In the genomic region with DNA sequence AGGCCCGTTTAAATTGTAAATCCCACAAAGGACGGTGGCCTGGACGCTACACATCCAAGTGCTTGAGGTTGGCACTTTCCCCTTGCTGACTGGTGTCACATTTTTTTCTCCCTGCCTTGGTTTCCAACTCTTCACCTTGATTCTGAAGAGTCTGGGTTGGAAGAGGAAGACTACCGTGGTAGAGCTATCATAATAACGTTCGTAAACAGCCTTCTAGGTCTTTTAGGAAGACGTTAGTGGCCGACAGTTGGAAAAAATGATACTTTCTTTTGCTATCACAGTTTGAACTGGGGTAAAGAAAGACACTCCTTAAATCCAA, we compare ENCODE assay signal across 8 mouse cellular contexts. TPM values are rescaled to one million over a fixed set of nuclear protein-coding genes. Genes with fewer than 3 reads are reported as not detected.
DNase-seq lines count a peak whose midpoint lies in the region; ATAC-seq and TF ChIP-seq lines count a peak whose summit lies in the region.

No protein-coding gene starts in this region.

- peak overlapping the region; percentile 82 for H3K9ac ChIP-seq in kidney, postnatal 0 days (ENCODE audit: low read depth, low read length)
- H3K9ac ChIP-seq in embryonic facial prominence, embryonic 14.5 days (ENCODE audit: low read depth, low read length), result peak overlapping the region; percentile 99
- peak overlapping the region; percentile 76 for H3K9ac ChIP-seq in intestine, embryonic 15.5 days
- peak overlapping the region; percentile 85 for H3K9ac ChIP-seq in neural tube, embryonic 13.5 days

- peak overlapping the region; percentile 99 for H3K4me3 ChIP-seq in kidney, postnatal 0 days (replicated peaks; ENCODE audit: low read depth, low read length)
- H3K4me3 ChIP-seq in embryonic facial prominence, embryonic 14.5 days (ENCODE audit: low read depth, low read length), result peak overlapping the region; percentile 100
- H3K4me3 ChIP-seq in intestine, embryonic 15.5 days (replicated peaks), result peak overlapping the region; percentile 92
- H3K4me3 ChIP-seq in neural tube, embryonic 13.5 days, result peak overlapping the region; percentile 100

- H3K27me3 ChIP-seq in kidney, postnatal 0 days (ENCODE audit: insufficient read depth, low read length), result no peaks in the 10 kb centered on the region
- no peaks in the 10 kb centered on the region for H3K27me3 ChIP-seq in embryonic facial prominence, embryonic 14.5 days (replicated peaks; ENCODE audit: control insufficient read depth, insufficient read depth, low read length)
- H3K27me3 ChIP-seq in intestine, embryonic 15.5 days (replicated peaks), result no peaks in the 10 kb centered on the region
- H3K27me3 ChIP-seq in neural tube, embryonic 13.5 days, result no peaks in the 10 kb centered on the region

- no peak for TF ChIP-seq CTCF in kidney, postnatal 0 days (IDR thresholded peaks at IDR 0.05; ENCODE audit: low read depth)

- 0 out of 2 replicates have a peak, but pooled peaks cover 6% of the 10 kb centered on the region for H3K4me1 ChIP-seq in kidney, postnatal 0 days (replicated peaks; ENCODE audit: insufficient read depth, low read length)
- peaks cover 10% of the 10 kb centered on the region for H3K4me1 ChIP-seq in embryonic facial prominence, embryonic 14.5 days (ENCODE audit: control insufficient read depth, insufficient read depth, low read length)
- H3K4me1 ChIP-seq in intestine, embryonic 15.5 days (replicated peaks), result peaks cover 13% of the 10 kb centered on the region
- H3K4me1 ChIP-seq in neural tube, embryonic 13.5 days (replicated peaks), result peaks cover 21% of the 10 kb centered on the region

- H3K4me2 ChIP-seq in kidney, postnatal 0 days (ENCODE audit: low read length), result peak overlapping the region; percentile 94
- H3K4me2 ChIP-seq in embryonic facial prominence, embryonic 14.5 days (ENCODE audit: low read depth, low read length), result peak overlapping the region; percentile 72
- H3K4me2 ChIP-seq in intestine, embryonic 15.5 days (replicated peaks), result peak overlapping the region; percentile 90
- H3K4me2 ChIP-seq in neural tube, embryonic 13.5 days, result peak overlapping the region; percentile 87

- H3K36me3 ChIP-seq in kidney, postnatal 0 days (ENCODE audit: insufficient read depth, low read length), result no peaks in the 10 kb centered on the region
- peaks cover 2% of the 10 kb centered on the region; the same call in 1 of the 2 replicates for H3K36me3 ChIP-seq in embryonic facial prominence, embryonic 14.5 days (ENCODE audit: control insufficient read depth, insufficient read depth, low read length)
- no peaks in the 10 kb centered on the region for H3K36me3 ChIP-seq in intestine, embryonic 15.5 days
- no peaks in the 10 kb centered on the region for H3K36me3 ChIP-seq in neural tube, embryonic 13.5 days

- no peak for ATAC-seq in kidney, postnatal 0 days (replicated peaks; ENCODE audit: low FRiP score, low read depth)
- ATAC-seq in embryonic facial prominence, embryonic 14.5 days (ENCODE audit: low read depth), result no peak
- ATAC-seq in intestine, embryonic 15.5 days, result no peak
- no peak for ATAC-seq in neural tube, embryonic 13.5 days (ENCODE audit: low read depth)

- no peaks in the 10 kb centered on the region for H3K9me3 ChIP-seq in kidney, postnatal 0 days (replicated peaks; ENCODE audit: low read length)
- H3K9me3 ChIP-seq in embryonic facial prominence, embryonic 14.5 days (ENCODE audit: control insufficient read depth, low read length), result no peaks in the 10 kb centered on the region
- no peaks in the 10 kb centered on the region for H3K9me3 ChIP-seq in intestine, embryonic 15.5 days
- H3K9me3 ChIP-seq in neural tube, embryonic 13.5 days, result no peaks in the 10 kb centered on the region

- DNase-seq in kidney, postnatal 0 days (ENCODE audit: low spot score), result no peak
- no peak for DNase-seq in kidney, postnatal 25 days
- DNase-seq in embryonic facial prominence, embryonic 14.5 days (ENCODE audit: low spot score), result no peak
- DNase-seq in spleen, postnatal 4 days (ENCODE audit: low spot score in 2 of 2), result no peak
- no peak for DNase-seq in MN1 (ENCODE audit: low spot score)
- no peak for DNase-seq in cerebellum, postnatal 14 days

- WGBS in kidney, postnatal 0 days, result 39% methylated on average over 8 of the region's 8 CpGs
- 26% methylated on average over 8 of the region's 8 CpGs for WGBS in embryonic facial prominence, embryonic 14.5 days
- 40% methylated on average over 8 of the region's 8 CpGs for WGBS in intestine, embryonic 15.5 days
- 30% methylated on average over 8 of the region's 8 CpGs for WGBS in neural tube, embryonic 13.5 days

- H3K27ac ChIP-seq in kidney, postnatal 0 days, result peak overlapping the region; percentile 97
- peak overlapping the region; percentile 90 for H3K27ac ChIP-seq in embryonic facial prominence, embryonic 14.5 days (replicated peaks; ENCODE audit: low read depth, low read length)
- peak overlapping the region; percentile 83 for H3K27ac ChIP-seq in intestine, embryonic 15.5 days
- H3K27ac ChIP-seq in neural tube, embryonic 13.5 days (replicated peaks), result peak overlapping the region; percentile 94

RNA-seq across cellular contexts. Expression of gene Kdm2a, which starts 0.5 kb away (rescaled TPM):
- 30.0 and 32.8 TPM in 2 replicates for polyA plus RNA-seq in kidney, postnatal 0 days (2015; fragmentation: Nextera tagmentation; extraction: Ambion mirVana)
- polyA plus RNA-seq in embryonic facial prominence, embryonic 14.5 days (2014; fragmentation: Nextera tagmentation; extraction: Ambion mirVana), result 48.3 and 52.6 TPM in 2 replicates
- 37.5 and 38.9 TPM in 2 replicates for polyA plus RNA-seq in intestine, embryonic 15.5 days (2015; fragmentation: Nextera tagmentation; extraction: Ambion mirVana)
- 38.2 and 41.5 TPM in 2 replicates for polyA plus RNA-seq in neural tube, embryonic 13.5 days (2015; fragmentation: Nextera tagmentation; extraction: Ambion mirVana)

RNA-seq across cellular contexts. Expression of gene Rhod, which starts 40.6 kb away (rescaled TPM):
- polyA plus RNA-seq in kidney, postnatal 0 days (2015; fragmentation: Nextera tagmentation; extraction: Ambion mirVana), result 49.3 and 49.7 TPM in 2 replicates
- polyA plus RNA-seq in embryonic facial prominence, embryonic 14.5 days (2014; fragmentation: Nextera tagmentation; extraction: Ambion mirVana), result 30.0 and 40.4 TPM in 2 replicates
- polyA plus RNA-seq in intestine, embryonic 15.5 days (2015; fragmentation: Nextera tagmentation; extraction: Ambion mirVana), result 20.0 and 21.6 TPM in 2 replicates
- 8.5 and 10.1 TPM in 2 replicates for polyA plus RNA-seq in neural tube, embryonic 13.5 days (2015; fragmentation: Nextera tagmentation; extraction: Ambion mirVana)
